Mouse (Mus musculus) heart, adult 2 months (tissue): ENCODE measurements around the gene Ehd2. TPM values are rescaled to one million over a fixed set of nuclear protein-coding genes. Genes with fewer than 3 reads are reported as not detected.
A peak's percentile ranks its signal among the peaks of the same experiment; 100 is the strongest.

Experiments
- DNase-seq, 2 experiments: peaks; one replicate each; pipeline ENCODE4 v3.0.0; 2021
- H3K27ac ChIP-seq: fragments of 200-600 bp; 2 replicates; pipeline ENCODE4 v1.8.1; 2022
- H3K27me3 ChIP-seq: fragments of 200-500 bp; 2 replicates; pipeline ENCODE4 v1.6.1; 2012; ENCODE audit warnings: mild to moderate bottlenecking, low read length, inconsistent platforms, mixed read lengths; ENCODE audit not compliant: control insufficient read depth, insufficient read depth
- H3K36me3 ChIP-seq: fragments of 200-500 bp; 2 replicates; pipeline ENCODE4 v1.6.1; 2012; ENCODE audit warnings: low read length, inconsistent platforms; ENCODE audit not compliant: control insufficient read depth, insufficient read depth
- H3K4me1 ChIP-seq: fragments of 200-500 bp; 2 replicates; pipeline ENCODE4 v1.6.1; 2011; ENCODE audit warnings: low read length; ENCODE audit not compliant: control insufficient read depth, insufficient read depth
- H3K4me3 ChIP-seq: fragments of 200-600 bp; 2 replicates; pipeline ENCODE4 v1.8.1; 2022
- H3K79me2 ChIP-seq: fragments of 200-500 bp; replicated peaks from 2 replicates; pipeline ENCODE4 v1.6.1; 2012; ENCODE audit warnings: mild to moderate bottlenecking, inconsistent platforms, low read length, moderate library complexity, mixed read lengths; ENCODE audit not compliant: control insufficient read depth, insufficient read depth
- H3K9ac ChIP-seq: fragments of 200-500 bp; 2 replicates; pipeline ENCODE4 v1.6.1; 2012; ENCODE audit warnings: low read depth, mild to moderate bottlenecking, control low read depth, inconsistent platforms, low read length, mixed read lengths
- CTCF ChIP-seq: fragments of 200-600 bp; IDR thresholded peaks from 2 replicates; pipeline ENCODE4 v1.8.1; 2022; ENCODE audit warnings: antibody characterized with exemption, mild to moderate bottlenecking, moderate library complexity
- EP300 ChIP-seq: fragments of 200-500 bp; IDR thresholded peaks from 2 replicates; pipeline ENCODE4 v1.6.1; 2011; ENCODE audit warnings: low read depth, low read length, control low read depth; ENCODE audit not compliant: insufficient read depth
- POLR2A ChIP-seq: fragments of 200-500 bp; IDR thresholded peaks from 2 replicates; pipeline ENCODE4 v1.6.1; 2011; ENCODE audit warnings: mild to moderate bottlenecking, low read depth, low read length, control low read depth; ENCODE audit not compliant: insufficient read depth
- WGBS: fragments of 180-500 bp; shearing (Covaris S2); methylation state at CpG from one replicate; pipeline ENCODE4 v1.1.7; 2018; 5-methylcytosine and 5-hydroxymethylcytosine counted together
- intact Hi-C: fragments of 180-260 bp; cut with DNase I; formaldehyde crosslinking; loops from one replicate; pipeline ENCODE4 v1.15.1; 2025
- polyA plus RNA-seq: library from polyadenylated mRNA; depleted of rRNA; stranded (reverse); fragments of >200 nt; gene quantifications from 2 replicates; pipeline ENCODE4 v1.2.3, GENCODE M21; 2012
- total RNA-seq, 2 experiments: library from RNA; stranded (reverse); gene quantifications; 2 replicates each; pipeline ENCODE4 v1.2.3; 2021

The Ehd2 gene
- total and polyA plus RNA-seq, 3 experiments = 76.8 to 91.3 (median 81.9) TPM

GRCm38 (mm10) chr7:16011418-16012085, 44.2 kb upstream of the Ehd2 start:
- peaks cover 27% of the 10 kb centered on the region for H3K4me1 ChIP-seq
- 25% methylated on average over 7 of the region's 7 CpGs for WGBS
- intact Hi-C loops = no loop called here

GRCm38 (mm10) chr7:16010649-16011048, 43.3 kb upstream of the Ehd2 start:
- no peak overlapping the region for H3K27ac ChIP-seq
- no peaks in the 10 kb centered on the region; the same call in none of the 2 replicates for H3K36me3 ChIP-seq
- intact Hi-C loops = no loop called here
- no peak for DNase-seq
- 69% methylated on average over 5 of the region's 5 CpGs for WGBS
- H3K27me3 ChIP-seq = no peaks in the 10 kb centered on the region
- H3K9ac ChIP-seq = no peak overlapping the region
- TF ChIP-seq CTCF (no peak), EP300 (no peak), POLR2A (no peak)
- H3K4me3 ChIP-seq = no peak overlapping the region
- peaks cover 11% of the 10 kb centered on the region for H3K79me2 ChIP-seq
- peaks cover 26% of the 10 kb centered on the region for H3K4me1 ChIP-seq

More at GRCm38 (mm10) chr7:16011418-16012085, 44.2 kb upstream of the Ehd2 start:
- no peak for TF ChIP-seq POLR2A
- DNase-seq = no peak
- Histone ChIP-seq H3K79me2 (peaks cover 11% of the 10 kb centered on the region), H3K9ac (no peak overlapping the region), H3K27ac (peak overlapping the region; percentile 13; the same call in 1 of the 2 replicates), H3K27me3 (no peaks in the 10 kb centered on the region), H3K36me3 (no peaks in the 10 kb centered on the region; the same call in none of the 2 replicates), H3K4me3 (no peak overlapping the region)

GRCm38 (mm10) chr7:16009636-16010035, 42.3 kb upstream of the Ehd2 start:
- peaks cover 29% of the 10 kb centered on the region for H3K4me1 ChIP-seq
- no peak overlapping the region for H3K4me3 ChIP-seq
- H3K36me3 ChIP-seq = no peaks in the 10 kb centered on the region; the same call in none of the 2 replicates
- H3K27me3 ChIP-seq = no peaks in the 10 kb centered on the region
- no peak for DNase-seq
- 82% methylated on average over 7 of the region's 7 CpGs for WGBS
- no peak overlapping the region for H3K9ac ChIP-seq
- intact Hi-C loops = no loop called here
- peaks cover 11% of the 10 kb centered on the region for H3K79me2 ChIP-seq
- no peak overlapping the region for H3K27ac ChIP-seq
- no peak for TF ChIP-seq CTCF
- TF ChIP-seq EP300 = no peak
- no peak for TF ChIP-seq POLR2A

- peaks cover 5% of the 10 kb centered on the region for H3K36me3 ChIP-seq
- no peaks in the 10 kb centered on the region for H3K27me3 ChIP-seq
- intact Hi-C loops = no loop called here
- no peak for TF ChIP-seq EP300
- TF ChIP-seq CTCF = no peak
- no peak for TF ChIP-seq POLR2A
- no peak overlapping the region for H3K4me3 ChIP-seq
- peaks cover 10% of the 10 kb centered on the region for H3K79me2 ChIP-seq
- H3K27ac ChIP-seq = peak overlapping the region; percentile 17; the same call in 1 of the 2 replicates
- peaks cover 31% of the 10 kb centered on the region for H3K4me1 ChIP-seq
- H3K9ac ChIP-seq = no peak overlapping the region
- DNase-seq = no peak
- WGBS = 72% methylated on average over 3 of the region's 3 CpGs
Measured at GRCm38 (mm10) chr7:16005020-16005419, 37.7 kb upstream of the Ehd2 start.

GRCm38 (mm10) chr7:16004177-16004856, 37.0 kb upstream of the Ehd2 start:
- intact Hi-C loops = no loop called here
- no peak for TF ChIP-seq POLR2A
- TF ChIP-seq EP300 = no peak
- no peak for TF ChIP-seq CTCF
- Histone ChIP-seq H3K36me3 (peaks cover 5% of the 10 kb centered on the region), H3K4me1 (peaks cover 31% of the 10 kb centered on the region), H3K4me3 (no peak overlapping the region), H3K27ac (peak overlapping the region; percentile 38), H3K79me2 (peaks cover 10% of the 10 kb centered on the region), H3K27me3 (no peaks in the 10 kb centered on the region), H3K9ac (0 out of 2 replicates have a peak overlapping the region, but pooled peaks have one; percentile 9)
- DNase-seq = peak in 1 of 2 experiments; percentile 20
- 54% methylated on average over 12 of the region's 12 CpGs for WGBS

GRCm38 (mm10) chr7:16003032-16003431, 35.7 kb upstream of the Ehd2 start:
- 46% methylated on average over 4 of the region's 4 CpGs for WGBS
- Histone ChIP-seq H3K27me3 (no peaks in the 10 kb centered on the region), H3K4me1 (peaks cover 31% of the 10 kb centered on the region), H3K79me2 (peaks cover 8% of the 10 kb centered on the region), H3K9ac (no peak overlapping the region), H3K36me3 (peaks cover 5% of the 10 kb centered on the region), H3K4me3 (no peak overlapping the region), H3K27ac (peak overlapping the region; percentile 82)
- no peak for DNase-seq
- TF ChIP-seq EP300 = no peak
- no peak for TF ChIP-seq POLR2A
- TF ChIP-seq CTCF = no peak
- intact Hi-C loops = no loop called here
